Mouse (Mus musculus): ENCODE measurements at regions not wholly inside any gene's neighbourhood (a gene's known extent, or its start where the extent isn't known, plus 50 kb on each side); places are given as distances from the start of the nearest gene placed in this dataset.
"Not testable (repeated sequence)": the region's sequence is repeated elsewhere in the genome, so short reads cannot be mapped to it uniquely, and the experiment has no call there.

- ATAC-seq (ENCODE audit: insufficient number of reproducible peaks, low FRiP score, low TSS enrichment): no peak
These were observed 56.5 kb downstream of the Gm8797 start for GRCm38 (mm10) chr3:5806947-5807575.

DNA sequence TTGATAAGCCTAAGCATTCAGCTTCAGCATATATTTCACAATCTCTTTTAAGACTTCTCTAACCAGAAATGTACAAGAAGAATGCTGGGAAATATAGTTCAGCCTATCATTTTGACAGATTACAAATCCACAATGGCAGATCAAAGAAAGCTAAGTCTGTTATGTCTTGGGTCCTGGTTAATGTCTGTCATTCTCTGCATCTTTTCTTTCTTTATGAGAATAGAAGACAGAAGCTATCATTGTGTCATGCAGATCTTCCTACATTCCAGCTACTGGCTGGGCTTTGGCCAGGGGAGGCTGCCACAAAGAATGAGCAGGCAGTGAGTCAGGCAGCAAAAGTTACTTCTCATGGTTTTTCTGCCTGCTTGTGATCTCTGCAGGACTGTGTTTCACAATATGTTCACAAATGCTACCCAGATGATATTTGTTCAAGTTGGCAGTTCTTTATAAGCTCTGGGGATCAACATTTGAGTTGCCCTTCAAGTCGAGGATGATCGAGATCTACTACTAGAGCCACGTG lies 60.5 kb downstream of the Gm8797 start:
- no peak for ATAC-seq (ENCODE audit: insufficient number of reproducible peaks, low FRiP score, low TSS enrichment)

DNA sequence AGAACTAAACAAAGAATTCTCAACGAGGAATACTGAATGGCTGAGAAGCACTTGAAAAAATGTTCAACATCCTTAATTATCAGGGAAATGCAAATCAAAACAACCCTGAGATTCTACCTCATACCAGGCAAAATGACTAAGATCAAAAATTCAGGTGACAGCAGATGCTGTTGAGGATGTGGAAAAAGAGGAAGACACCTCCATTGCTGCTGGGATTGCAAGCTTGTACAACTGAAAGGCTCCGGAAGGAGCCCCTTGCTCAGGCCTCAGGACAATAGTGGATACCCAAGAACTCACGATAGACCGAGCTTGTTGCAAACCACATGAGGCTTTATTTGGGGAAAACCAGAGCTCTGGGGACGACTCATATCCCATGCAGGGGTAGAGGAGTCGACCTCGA lies 69.6 kb downstream of the Gm8797 start:
- not testable (repeated sequence) for ATAC-seq (ENCODE audit: insufficient number of reproducible peaks, low FRiP score, low TSS enrichment)

GRCm38 (mm10) chr3:5860237-5860636 lies 109.6 kb downstream of the Gm8797 start:
- ATAC-seq (ENCODE audit: insufficient number of reproducible peaks, low FRiP score, low TSS enrichment): not testable (repeated sequence)

DNA sequence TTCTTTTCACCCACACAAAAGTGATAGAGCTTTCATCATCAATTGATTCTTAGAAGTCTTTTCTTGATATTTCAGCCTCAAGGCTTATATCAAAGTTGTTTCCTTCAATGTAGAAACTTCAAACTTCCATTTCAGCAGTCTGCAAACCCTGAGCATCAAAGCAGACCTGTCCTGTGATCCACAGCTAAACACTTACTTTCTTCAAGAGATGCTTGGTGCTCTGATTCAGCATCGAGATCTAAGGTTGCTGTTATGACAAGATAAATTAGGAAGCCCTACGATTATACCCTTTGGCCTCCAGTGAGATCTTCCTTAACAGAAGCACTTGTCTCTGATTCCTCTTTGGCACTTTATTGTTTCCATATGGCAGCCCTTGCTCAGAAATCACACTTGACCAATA lies 119.8 kb downstream of the Gm8797 start:
- ATAC-seq (ENCODE audit: insufficient number of reproducible peaks, low FRiP score, low TSS enrichment): no peak

DNA sequence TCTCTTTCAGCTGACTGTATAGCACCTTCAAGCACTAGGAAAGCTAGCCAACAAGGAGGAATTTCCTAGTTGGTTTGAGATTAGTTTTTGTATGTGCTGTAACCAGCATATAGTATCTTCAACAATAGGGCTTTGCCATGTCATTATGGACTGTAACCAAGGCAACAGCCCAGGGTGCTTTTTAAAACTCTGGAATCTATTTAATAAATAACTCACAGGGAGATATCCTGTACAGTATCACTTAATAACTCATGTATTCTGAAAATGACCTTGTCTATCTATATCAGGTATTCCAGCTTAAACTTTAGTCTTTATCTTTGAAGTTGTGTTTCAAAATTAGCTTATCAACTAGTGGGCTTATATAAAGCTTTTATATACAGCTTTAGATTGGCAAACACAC lies 128.5 kb downstream of the Gm8797 start:
- no peak for ATAC-seq (ENCODE audit: insufficient number of reproducible peaks, low FRiP score, low TSS enrichment)

DNA sequence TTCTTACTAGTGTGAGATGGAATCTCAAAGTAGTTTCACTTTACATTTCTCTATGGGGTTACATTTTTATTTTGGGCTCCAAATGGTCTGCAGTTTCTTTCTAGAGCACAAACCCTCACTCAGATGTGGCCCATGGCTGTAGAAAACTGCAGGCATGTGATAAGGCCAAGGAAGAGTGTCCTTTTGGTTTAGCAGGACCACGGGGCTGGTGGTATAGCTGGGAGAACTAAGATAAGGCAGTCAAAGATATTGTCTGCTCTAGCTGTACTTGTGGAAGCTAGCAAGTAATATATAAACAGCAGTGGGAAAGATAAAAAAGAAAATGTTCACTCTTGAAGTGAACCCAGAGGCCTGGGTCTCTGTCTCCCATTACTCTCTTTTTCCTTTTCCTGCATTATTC lies 166.9 kb downstream of the Gm8797 start:
- ATAC-seq (ENCODE audit: insufficient number of reproducible peaks, low FRiP score, low TSS enrichment): no peak

DNA sequence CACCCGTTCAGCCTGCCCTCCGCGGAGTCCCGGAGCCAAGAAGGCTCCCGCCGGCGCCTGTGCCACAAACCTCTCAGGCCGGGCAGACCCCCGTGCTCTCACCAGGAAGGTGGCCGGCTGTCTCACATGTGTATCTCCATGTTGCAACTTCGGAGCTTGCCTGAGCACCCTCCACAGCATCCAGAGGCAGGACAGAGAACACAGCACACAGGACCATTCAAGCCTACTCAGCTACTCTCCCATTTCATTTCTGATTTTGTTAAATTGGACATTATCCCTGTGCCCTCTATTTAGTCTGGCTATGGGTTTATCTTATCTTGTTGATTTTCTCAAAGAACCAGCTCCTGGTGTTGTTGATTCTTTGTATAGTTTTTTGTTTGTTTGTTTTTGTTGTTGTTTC lies 199.6 kb downstream of the Gm8797 start:
- ATAC-seq (ENCODE audit: insufficient number of reproducible peaks, low FRiP score, low TSS enrichment): not testable (repeated sequence)

DNA sequence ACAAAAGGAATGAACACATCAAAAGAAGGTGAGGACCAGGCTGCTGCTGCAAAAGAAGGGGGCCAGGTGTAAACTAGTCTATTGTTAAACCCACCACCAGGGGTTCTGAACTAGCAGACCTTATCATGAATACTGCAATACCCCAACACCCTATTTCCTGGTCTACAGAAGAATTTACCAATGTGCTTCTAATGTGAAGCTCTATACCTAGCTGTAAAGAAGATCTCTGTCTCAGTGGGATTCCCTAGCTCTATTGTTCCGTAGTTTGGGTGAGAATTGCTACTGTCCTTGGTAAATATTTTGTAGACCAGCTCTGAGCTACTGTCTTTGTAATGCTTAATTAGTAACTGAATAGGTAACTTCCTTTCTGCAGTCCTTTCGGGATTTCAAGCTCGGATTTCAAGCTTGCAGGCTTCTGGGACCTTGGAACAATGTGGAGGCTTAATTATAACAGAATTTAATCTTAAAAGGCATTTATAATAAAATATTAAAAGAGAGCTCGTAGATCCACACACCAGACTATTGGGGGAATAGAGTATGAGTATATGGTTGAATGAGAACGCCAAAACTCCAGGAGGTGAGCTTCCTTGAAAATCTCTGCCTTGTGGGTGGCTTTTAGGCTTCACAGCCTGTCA lies 238.5 kb downstream of the Gm8797 start:
- not testable (repeated sequence) for ATAC-seq (ENCODE audit: insufficient number of reproducible peaks, low FRiP score, low TSS enrichment)

- no peak for ATAC-seq (ENCODE audit: insufficient number of reproducible peaks, low FRiP score, low TSS enrichment)
These were observed 253.8 kb downstream of the Gm8797 start for GRCm38 (mm10) chr3:6004423-6004822.

DNA sequence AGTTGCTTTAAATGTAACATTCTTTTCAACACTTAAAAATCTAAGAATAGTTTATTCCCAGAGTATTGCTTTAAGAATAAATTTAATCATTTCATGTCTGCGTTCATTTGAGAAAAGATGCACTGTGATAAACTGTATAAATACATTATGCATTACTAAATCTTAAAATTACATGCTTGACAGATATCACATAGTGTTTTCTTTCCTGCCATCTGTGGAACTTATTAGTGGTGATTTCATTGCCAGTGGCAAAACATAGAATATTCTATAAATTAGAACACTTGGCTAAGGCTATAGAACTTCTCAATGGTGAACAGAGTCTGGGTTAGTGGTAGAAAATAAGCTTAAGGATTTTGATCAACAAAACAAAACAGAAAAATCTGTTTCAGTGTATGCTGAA lies 268.1 kb downstream of the Gm8797 start:
- no peak for ATAC-seq (ENCODE audit: insufficient number of reproducible peaks, low FRiP score, low TSS enrichment)

DNA sequence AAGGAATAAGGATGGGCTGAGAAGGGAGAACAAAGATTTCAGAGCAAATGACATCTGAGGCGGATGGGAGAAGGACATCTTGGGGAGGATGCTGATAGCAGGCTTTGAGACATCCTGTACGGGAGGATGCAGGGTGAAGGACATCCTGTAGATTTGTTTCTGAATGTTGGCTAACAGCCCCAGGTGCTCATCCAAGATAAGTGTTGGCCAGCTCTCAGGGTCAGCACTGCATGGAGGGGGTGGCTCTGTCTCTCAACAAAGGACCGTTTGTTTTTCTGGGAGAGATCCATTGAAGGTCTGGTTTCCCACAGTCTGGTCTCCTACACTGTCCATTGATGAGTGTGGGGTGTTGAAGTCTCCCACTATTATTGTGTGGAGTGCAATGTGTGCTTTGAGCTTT lies 290.7 kb downstream of the Gm8797 start:
- not testable (repeated sequence) for ATAC-seq (ENCODE audit: insufficient number of reproducible peaks, low FRiP score, low TSS enrichment)

DNA sequence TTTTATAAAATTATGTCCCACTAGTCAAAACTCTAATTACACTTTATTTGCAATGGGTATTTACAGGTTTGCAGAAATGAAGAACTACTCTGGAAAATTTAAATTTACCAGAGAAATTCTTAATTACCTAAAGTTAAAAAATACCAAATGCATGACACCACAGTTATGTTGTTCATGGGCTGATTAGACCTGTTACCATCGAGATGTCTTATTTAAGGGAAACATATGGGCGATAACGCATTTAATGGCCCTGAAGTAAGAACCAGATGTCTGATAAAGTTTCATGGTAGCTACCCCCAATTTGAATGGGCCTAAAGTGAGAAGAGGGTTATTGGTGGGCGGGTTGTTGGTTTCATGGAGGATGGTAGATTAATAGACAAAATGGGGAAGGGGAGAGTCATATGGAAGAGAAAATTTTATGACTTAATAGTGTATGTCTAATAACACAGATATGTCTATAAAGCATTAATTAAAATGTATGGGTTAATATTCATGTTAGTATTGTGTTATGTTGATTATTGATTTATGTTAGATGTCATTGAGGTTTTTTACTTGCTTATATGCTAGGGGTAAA lies 299.0 kb downstream of the Gm8797 start:
- ATAC-seq (ENCODE audit: insufficient number of reproducible peaks, low FRiP score, low TSS enrichment): peak; percentile 61; the same call in 1 of the 2 replicates

- ATAC-seq (ENCODE audit: insufficient number of reproducible peaks, low FRiP score, low TSS enrichment): no peak
These were observed 301.3 kb downstream of the Gm8797 start for GRCm38 (mm10) chr3:6051901-6052300.

DNA sequence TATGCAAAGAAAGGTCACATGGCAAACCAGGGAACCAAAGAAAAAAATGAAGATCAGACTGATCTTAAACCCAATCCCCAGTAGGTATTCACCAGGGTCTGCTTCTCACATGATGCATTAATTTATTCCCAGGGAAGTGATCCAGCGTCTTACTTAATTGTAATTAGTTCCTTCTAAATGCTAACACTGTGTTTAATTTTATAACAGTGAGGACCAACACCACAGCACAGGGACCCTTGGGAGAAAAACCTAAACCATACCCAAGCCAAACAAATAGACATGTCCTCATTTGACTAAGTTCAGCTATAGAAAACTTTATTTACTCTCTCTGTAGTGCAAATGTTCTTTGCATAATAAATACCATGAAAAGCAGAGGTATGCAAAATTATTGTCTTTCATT lies 333.2 kb downstream of the Gm8797 start:
- no peak for ATAC-seq (ENCODE audit: insufficient number of reproducible peaks, low FRiP score, low TSS enrichment)

DNA sequence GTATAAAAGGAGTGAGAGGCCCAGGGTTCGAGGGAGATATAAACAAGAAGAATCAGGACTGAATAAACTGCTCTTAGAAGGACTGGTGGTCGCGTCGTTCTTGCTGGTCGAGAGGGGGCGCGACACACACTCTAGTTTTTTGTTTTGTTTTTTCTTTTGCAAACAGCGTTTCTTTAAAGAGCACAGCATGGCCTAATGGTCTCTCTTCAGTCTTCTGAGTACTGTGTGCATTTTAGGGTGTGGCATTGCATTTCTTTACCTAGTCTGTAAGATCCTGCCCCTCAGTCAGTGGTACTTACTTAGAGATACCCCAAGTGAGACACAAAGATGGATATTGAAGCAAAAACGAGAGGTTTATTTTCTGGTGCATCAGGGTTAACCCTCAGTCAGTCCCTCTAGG lies 336.7 kb downstream of the Gm8797 start:
- no peak for ATAC-seq (ENCODE audit: insufficient number of reproducible peaks, low FRiP score, low TSS enrichment)

GRCm38 (mm10) chr3:6093931-6094330 lies 343.3 kb downstream of the Gm8797 start:
- no peak for ATAC-seq (ENCODE audit: insufficient number of reproducible peaks, low FRiP score, low TSS enrichment)

DNA sequence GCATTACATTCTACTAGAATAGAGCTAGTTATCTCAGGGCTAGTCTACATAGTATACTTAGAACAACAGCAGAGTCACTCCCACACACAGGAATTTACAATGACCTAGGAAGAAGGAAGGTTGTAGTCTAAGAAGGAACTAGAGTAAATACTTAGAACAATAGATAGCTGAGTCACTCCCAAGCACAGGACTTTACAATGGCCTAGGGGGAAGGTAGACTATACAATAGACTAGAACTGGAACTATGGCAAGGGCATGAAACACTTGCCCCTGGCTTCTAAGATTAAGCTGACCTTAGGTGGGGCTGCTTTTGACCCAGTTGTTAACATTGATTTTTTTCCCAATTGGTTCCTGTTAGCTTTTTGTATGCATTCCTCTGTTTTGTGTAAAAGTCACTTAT lies 343.8 kb downstream of the Gm8797 start:
- not testable (repeated sequence) for ATAC-seq (ENCODE audit: insufficient number of reproducible peaks, low FRiP score, low TSS enrichment)

DNA sequence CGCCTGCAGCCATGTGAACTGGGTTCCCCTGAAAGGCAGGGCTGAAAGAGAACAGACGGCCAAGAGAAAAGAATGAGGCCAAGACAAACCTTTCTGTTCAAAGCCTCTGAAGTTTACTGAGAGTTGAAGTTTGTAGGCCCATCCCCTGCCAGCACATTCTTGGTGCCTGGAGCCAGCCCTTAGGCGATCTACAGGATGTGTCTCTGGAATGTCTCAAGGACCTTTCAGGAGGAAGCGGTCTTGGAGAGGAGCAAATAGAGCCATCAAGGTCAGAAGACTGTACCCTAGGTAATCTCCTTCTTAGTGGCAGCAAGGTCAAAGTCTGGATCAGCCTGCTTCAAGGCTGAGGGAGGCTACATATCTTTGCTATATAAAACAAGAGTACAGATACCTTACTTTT lies 350.3 kb downstream of the Gm8797 start:
- no peak for ATAC-seq (ENCODE audit: insufficient number of reproducible peaks, low FRiP score, low TSS enrichment)

DNA sequence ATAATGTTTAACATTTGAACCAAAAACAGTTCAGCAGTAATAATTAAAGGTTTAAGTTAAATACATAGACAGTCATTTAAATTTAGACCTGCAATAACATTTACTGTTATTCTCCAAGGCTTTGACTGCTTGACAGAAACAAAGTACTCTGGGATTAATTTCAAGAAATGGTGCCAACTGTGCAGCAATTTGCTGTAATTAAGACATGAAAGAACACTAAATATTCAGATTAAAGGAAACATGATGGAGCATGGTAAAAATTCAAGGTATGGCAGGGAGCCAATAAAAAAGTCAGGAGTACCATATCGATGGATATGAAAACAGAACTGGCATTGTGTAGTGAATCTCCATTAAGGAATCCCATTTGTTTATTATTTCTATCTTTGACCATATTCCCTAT lies 352.3 kb downstream of the Gm8797 start:
- ATAC-seq (ENCODE audit: insufficient number of reproducible peaks, low FRiP score, low TSS enrichment): no peak

GRCm38 (mm10) chr3:6106659-6107058 lies 356.1 kb downstream of the Gm8797 start:
- ATAC-seq (ENCODE audit: insufficient number of reproducible peaks, low FRiP score, low TSS enrichment): no peak

Data from cerebellum, adult (tissue).